11 mouse cellular contexts compared by ENCODE assay signal in the genomic region with DNA sequence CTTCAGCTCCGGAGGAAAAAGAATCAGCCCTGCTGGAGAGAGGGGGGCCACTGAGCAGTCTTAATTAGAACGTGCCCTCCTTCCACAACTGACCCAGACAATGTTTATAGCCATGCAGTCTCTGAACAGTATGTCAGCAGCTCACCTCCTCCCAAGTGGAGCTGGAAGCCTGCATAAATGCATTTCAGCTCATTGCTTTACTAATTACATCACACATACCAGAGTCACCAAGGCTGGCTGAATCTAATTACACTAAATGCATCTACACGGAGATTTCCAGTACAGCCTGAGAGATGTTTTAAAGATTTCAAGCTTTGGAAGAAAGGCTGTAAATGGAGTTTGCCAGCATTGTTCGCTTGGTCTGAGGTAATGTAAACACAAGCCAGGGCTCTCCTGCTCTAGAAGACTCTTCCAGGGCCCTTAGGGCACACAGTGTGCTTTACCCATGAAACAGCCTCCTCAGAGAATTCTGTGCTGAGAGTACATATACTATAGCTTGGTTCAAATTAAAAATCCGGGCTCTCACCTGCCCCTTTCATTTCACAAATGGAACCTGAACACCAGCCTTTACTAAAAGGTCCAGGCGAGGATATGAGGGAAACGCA.
DNase-seq lines count a peak whose midpoint lies in the region; ATAC-seq and TF ChIP-seq lines count a peak whose summit lies in the region.
"Had no signal": no experiment of that assay in that cellular context is flagged by ENCODE, and none has a peak within 500 bp of the region (broad histone marks: within the 10 kb centered on the region; RNA-seq: fewer than 3 reads in every experiment).

No protein-coding gene starts in this region.

- TF ChIP-seq CTCF in forebrain, postnatal 0 days (IDR thresholded peaks at IDR 0.05; ENCODE audit: low read depth) = no peak

- no peaks in the 10 kb centered on the region for H3K4me1 ChIP-seq in embryonic facial prominence, embryonic 11.5 days (ENCODE audit: control insufficient read depth, insufficient read depth, low read length)
- H3K4me1 ChIP-seq in forebrain, postnatal 0 days (ENCODE audit: insufficient read depth) = no peaks in the 10 kb centered on the region
- peaks cover 11% of the 10 kb centered on the region; the same call in 1 of the 2 replicates for H3K4me1 ChIP-seq in midbrain, embryonic 15.5 days

- no peaks in the 10 kb centered on the region for H3K9me3 ChIP-seq in embryonic facial prominence, embryonic 11.5 days (replicated peaks; ENCODE audit: control insufficient read depth, low read length)
- H3K9me3 ChIP-seq in forebrain, postnatal 0 days (ENCODE audit: low read length) = no peaks in the 10 kb centered on the region
- no peaks in the 10 kb centered on the region for H3K9me3 ChIP-seq in midbrain, embryonic 15.5 days

- H3K27ac ChIP-seq in embryonic facial prominence, embryonic 11.5 days (replicated peaks; ENCODE audit: low read depth, low read length) = peak overlapping the region; percentile 17; the same call in 1 of the 2 replicates
- peak overlapping the region; percentile 51; the same call in 1 of the 2 replicates for H3K27ac ChIP-seq in forebrain, postnatal 0 days (ENCODE audit: low read depth, low read length)
- peak overlapping the region; percentile 35; the same call in 1 of the 2 replicates for H3K27ac ChIP-seq in midbrain, embryonic 15.5 days

- no peak overlapping the region for H3K4me3 ChIP-seq in embryonic facial prominence, embryonic 11.5 days (ENCODE audit: low read depth, low read length)
- no peak overlapping the region for H3K4me3 ChIP-seq in forebrain, postnatal 0 days (ENCODE audit: low read depth, low read length)
- H3K4me3 ChIP-seq in midbrain, embryonic 15.5 days = no peak overlapping the region

- intact Hi-C loops in left cerebral cortex, postnatal 25 days (cut with DNase I) = no loop called here
- intact Hi-C loops in left cerebral cortex, postnatal 36 days (cut with DNase I) = no loop called here

- no peaks in the 10 kb centered on the region for H3K27me3 ChIP-seq in embryonic facial prominence, embryonic 11.5 days (ENCODE audit: control insufficient read depth, insufficient read depth, low read length)
- no peaks in the 10 kb centered on the region for H3K27me3 ChIP-seq in forebrain, postnatal 0 days (ENCODE audit: insufficient read depth, low read length)
- no peaks in the 10 kb centered on the region for H3K27me3 ChIP-seq in midbrain, embryonic 15.5 days (replicated peaks)

- no peak overlapping the region for H3K4me2 ChIP-seq in embryonic facial prominence, embryonic 11.5 days (ENCODE audit: low read depth, low read length)
- H3K4me2 ChIP-seq in forebrain, postnatal 0 days (ENCODE audit: low read depth) = no peak overlapping the region
- H3K4me2 ChIP-seq in midbrain, embryonic 15.5 days = no peak overlapping the region

- H3K9ac ChIP-seq in embryonic facial prominence, embryonic 11.5 days (replicated peaks; ENCODE audit: low read length) = no peak overlapping the region
- no peak overlapping the region for H3K9ac ChIP-seq in forebrain, postnatal 0 days
- H3K9ac ChIP-seq in midbrain, embryonic 15.5 days = no peak overlapping the region

- no peaks in the 10 kb centered on the region for H3K36me3 ChIP-seq in embryonic facial prominence, embryonic 11.5 days (replicated peaks; ENCODE audit: control insufficient read depth, insufficient read depth, low read depth, low read length)
- H3K36me3 ChIP-seq in forebrain, postnatal 0 days (ENCODE audit: insufficient read depth) = no peaks in the 10 kb centered on the region
- no peaks in the 10 kb centered on the region for H3K36me3 ChIP-seq in midbrain, embryonic 15.5 days (replicated peaks)

- DNase-seq in left cerebral cortex, postnatal 25 days (ENCODE audit: low spot score in 2 of 2) = peak; percentile 15 to 66
- no peak for DNase-seq in left cerebral cortex, postnatal 36 days (ENCODE audit: low spot score in 2 of 2)
- DNase-seq in embryonic facial prominence, embryonic 11.5 days (ENCODE audit: low spot score) = peak; percentile 27
- DNase-seq in forebrain, postnatal 0 days = peak; percentile 59
- DNase-seq in adrenal gland, postnatal 10 days = no peak
- no peak for DNase-seq in layer of hippocampus, postnatal 25 days (ENCODE audit: extremely low spot score in 1 of 2, low spot score in 1 of 2)
- DNase-seq: adrenal gland, adult 8-10 months; gastrocnemius, postnatal 25 days; thymus, postnatal 36 days had no signal

- no peak for ATAC-seq in embryonic facial prominence, embryonic 11.5 days (replicated peaks; ENCODE audit: insufficient number of reproducible peaks, low FRiP score, low TSS enrichment, low read depth)
- peak; percentile 90 for ATAC-seq in forebrain, postnatal 0 days
- ATAC-seq in midbrain, embryonic 15.5 days (replicated peaks) = peak; percentile 58; the same call in 1 of the 2 replicates
- ATAC-seq in megakaryocyte-erythroid progenitor cell, adult 5-6 weeks (replicated peaks; ENCODE audit: low FRiP score, low TSS enrichment, poor library complexity, severe bottlenecking) = no peak

- 43% methylated on average over 7 of the region's 7 CpGs for WGBS in embryonic facial prominence, embryonic 11.5 days
- 29% methylated on average over 7 of the region's 7 CpGs for WGBS in forebrain, postnatal 0 days
- WGBS in midbrain, embryonic 15.5 days = 47% methylated on average over 7 of the region's 7 CpGs

Comparison
In these comparisons a context has a peak if more than half of its experiments do, and no peak if none do; other contexts are left out.
1. DNase-seq: peak in left cerebral cortex, postnatal 25 days (2 of 2), embryonic facial prominence, embryonic 11.5 days (single experiment) and forebrain, postnatal 0 days (single experiment); none in left cerebral cortex, postnatal 36 days (0 of 2), adrenal gland, postnatal 10 days (single experiment) and layer of hippocampus, postnatal 25 days (0 of 2).
2. ATAC-seq: peak in forebrain, postnatal 0 days (single experiment) and midbrain, embryonic 15.5 days (single experiment); none in embryonic facial prominence, embryonic 11.5 days (single experiment) and megakaryocyte-erythroid progenitor cell, adult 5-6 weeks (single experiment).
3. Peak in every context shown above with its lines, with median percentiles within 50 percentile points of each other: H3K27ac ChIP-seq.